Mouse (Mus musculus): ENCODE data around the gene Scn4b. TPM values are rescaled to one million over a fixed set of nuclear protein-coding genes. Genes with fewer than 3 reads are reported as not detected.

Scn4b gene
- polyA plus RNA-seq, 1 experiment = 0.23 TPM

DNA sequence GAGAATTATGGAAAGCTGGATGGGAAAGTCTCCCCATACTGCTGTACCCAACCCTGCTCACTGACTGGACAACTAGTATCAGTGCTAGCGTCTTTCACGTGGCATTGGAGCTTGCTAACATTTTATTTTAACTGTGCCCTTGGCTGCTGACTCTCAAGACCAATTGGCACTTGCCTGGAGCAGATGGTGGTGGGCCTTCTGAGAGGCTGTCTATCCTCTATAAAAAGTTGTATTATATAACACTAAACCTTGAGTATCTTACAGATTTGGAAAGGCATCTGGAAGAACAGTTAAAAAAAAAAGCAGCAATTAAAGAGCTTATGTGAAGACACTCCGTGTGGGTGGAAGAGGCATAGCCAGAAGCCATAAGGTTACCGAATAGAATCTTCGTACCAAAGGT is 32.0 kb downstream of the Scn4b start:
- no peak for DNase-seq (ENCODE audit: low read depth)
- TF ChIP-seq POLR2A (IDR thresholded peaks at IDR 0.05; ENCODE audit: borderline replicate concordance, extremely low read depth, insufficient read depth, insufficient read length, poor library complexity, severe bottlenecking) (no peak), CTCF (IDR thresholded peaks at IDR 0.05; ENCODE audit: borderline replicate concordance, extremely low read depth, insufficient read depth, insufficient read length) (no peak)

DNA sequence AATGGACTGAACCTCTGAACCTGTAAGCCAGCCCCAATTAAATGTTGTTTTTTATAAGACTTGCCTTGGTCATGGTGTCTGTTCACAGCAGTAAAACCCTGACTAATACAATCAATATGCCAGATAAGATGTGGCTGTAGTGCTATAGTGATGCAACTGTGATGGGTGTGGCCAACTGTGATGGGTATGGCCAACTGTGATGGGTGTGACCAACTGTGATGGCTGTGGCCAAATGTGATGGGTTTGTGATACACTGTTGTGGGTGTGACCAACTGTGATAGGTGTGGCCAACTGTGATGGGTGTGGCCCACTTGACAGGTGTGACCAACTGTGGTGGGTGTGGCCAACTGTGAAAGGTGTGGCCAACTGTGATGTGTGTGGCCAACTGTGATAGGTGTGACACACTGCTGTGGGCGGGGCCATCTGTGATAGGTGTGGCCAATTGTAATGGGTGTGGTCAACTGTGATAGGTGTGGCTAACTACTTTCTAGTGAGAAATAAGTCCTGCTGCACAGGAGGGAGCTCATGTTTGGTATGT is 32.9 kb downstream of the Scn4b start:
- TF ChIP-seq POLR2A (IDR thresholded peaks at IDR 0.05; ENCODE audit: borderline replicate concordance, extremely low read depth, insufficient read depth, insufficient read length, poor library complexity, severe bottlenecking) = no peak
- no peak for TF ChIP-seq CTCF (IDR thresholded peaks at IDR 0.05; ENCODE audit: borderline replicate concordance, extremely low read depth, insufficient read depth, insufficient read length)
- DNase-seq (ENCODE audit: low read depth) = no peak

DNA sequence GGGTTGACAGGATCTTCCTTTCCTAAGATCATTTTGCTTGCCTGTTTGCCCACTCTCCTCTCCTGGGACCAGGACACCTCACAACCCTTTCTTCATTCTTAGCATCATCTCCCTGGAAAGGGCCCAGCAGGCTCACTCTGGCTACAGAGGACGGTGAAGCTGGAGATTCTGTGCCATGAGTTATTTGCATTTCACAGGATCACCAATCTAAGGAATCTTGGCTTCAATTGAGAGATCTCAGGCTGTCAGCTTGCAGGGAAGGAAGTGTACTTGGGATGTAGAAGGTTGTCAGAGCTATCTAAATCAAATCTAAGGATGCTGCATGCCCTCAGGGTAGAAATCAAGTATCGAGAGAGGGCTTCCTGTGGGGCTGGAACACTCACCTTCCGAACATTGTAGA is 35.3 kb downstream of the Scn4b start:
- no peak for DNase-seq (ENCODE audit: low read depth)
- TF ChIP-seq POLR2A (IDR thresholded peaks at IDR 0.05; ENCODE audit: borderline replicate concordance, extremely low read depth, insufficient read depth, insufficient read length, poor library complexity, severe bottlenecking) (no peak), CTCF (IDR thresholded peaks at IDR 0.05; ENCODE audit: borderline replicate concordance, extremely low read depth, insufficient read depth, insufficient read length) (no peak)

DNA sequence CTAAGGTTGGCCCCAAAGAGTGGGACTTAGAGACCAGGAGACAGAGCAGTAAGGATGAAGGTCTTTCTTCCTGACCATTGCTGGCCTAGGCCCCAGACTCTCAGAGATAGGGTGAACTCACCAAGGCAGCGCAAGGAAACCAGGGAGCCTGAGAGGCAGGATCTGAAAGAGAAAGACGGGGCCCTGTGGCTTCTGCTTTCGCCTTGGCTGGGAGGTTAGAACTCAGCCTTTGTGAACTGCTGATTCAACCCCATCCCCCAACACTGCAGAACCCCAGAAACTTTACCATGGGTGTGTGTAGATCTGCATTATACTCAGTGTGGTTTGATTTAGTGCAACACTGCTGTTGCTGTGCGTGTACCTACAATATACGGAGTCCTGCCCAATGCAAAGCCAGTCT is 41.1 kb downstream of the Scn4b start:
- TF ChIP-seq CTCF (IDR thresholded peaks at IDR 0.05; ENCODE audit: borderline replicate concordance, extremely low read depth, insufficient read depth, insufficient read length) (no peak), POLR2A (IDR thresholded peaks at IDR 0.05; ENCODE audit: borderline replicate concordance, extremely low read depth, insufficient read depth, insufficient read length, poor library complexity, severe bottlenecking) (no peak)
- no peak for DNase-seq (ENCODE audit: low read depth)

DNA sequence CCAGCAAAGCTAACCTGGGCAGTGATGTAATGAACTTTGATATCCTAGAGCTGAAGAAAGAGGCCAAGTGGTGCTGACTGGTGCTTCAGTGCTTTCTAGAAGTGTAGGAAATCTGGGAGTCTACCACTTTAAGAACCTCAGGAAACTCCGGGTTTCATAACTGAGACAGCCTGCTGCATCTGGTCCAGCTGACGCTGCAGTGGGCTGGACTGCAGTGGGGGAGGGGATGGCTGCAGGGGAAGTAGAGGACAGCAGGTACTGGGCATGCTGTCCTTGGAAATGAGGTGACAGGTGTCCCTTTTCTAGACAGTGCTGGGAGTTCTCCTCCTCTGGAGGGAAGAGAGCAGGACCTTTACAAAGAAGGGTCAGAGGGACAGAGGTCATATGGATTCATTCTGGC is 43.6 kb downstream of the Scn4b start, which contains the start of gene BC049352:
BC049352 (plus strand) TSS at position 238 of the 400 bp plus-strand sequence.
- DNase-seq (ENCODE audit: low read depth) = no peak
- TF ChIP-seq POLR2A (IDR thresholded peaks at IDR 0.05; ENCODE audit: borderline replicate concordance, extremely low read depth, insufficient read depth, insufficient read length, poor library complexity, severe bottlenecking) (no peak), CTCF (IDR thresholded peaks at IDR 0.05; ENCODE audit: borderline replicate concordance, extremely low read depth, insufficient read depth, insufficient read length) (no peak)

DNA sequence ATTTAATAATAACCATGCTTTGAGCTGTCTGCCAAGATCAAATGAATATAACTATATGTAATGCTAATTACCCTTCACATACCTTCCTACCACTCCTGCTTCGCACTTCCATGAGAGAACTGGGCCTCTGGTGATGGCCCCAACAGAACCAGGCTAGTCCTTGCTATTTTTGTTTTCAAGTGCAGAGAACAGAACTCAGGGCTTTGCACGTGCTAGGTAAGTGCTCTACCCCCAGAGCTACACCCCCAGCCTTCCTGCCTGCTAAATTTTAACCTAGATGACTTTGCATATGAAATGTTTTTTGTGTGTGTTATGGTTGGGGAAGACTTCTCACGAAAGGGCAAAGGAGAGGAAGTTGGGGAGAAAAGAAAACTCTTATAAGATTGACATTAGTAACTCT is 44.3 kb downstream of the Scn4b start:
- TF ChIP-seq POLR2A (IDR thresholded peaks at IDR 0.05; ENCODE audit: borderline replicate concordance, extremely low read depth, insufficient read depth, insufficient read length, poor library complexity, severe bottlenecking) (no peak), CTCF (IDR thresholded peaks at IDR 0.05; ENCODE audit: borderline replicate concordance, extremely low read depth, insufficient read depth, insufficient read length) (no peak)
- DNase-seq (ENCODE audit: low read depth) = no peak

DNA sequence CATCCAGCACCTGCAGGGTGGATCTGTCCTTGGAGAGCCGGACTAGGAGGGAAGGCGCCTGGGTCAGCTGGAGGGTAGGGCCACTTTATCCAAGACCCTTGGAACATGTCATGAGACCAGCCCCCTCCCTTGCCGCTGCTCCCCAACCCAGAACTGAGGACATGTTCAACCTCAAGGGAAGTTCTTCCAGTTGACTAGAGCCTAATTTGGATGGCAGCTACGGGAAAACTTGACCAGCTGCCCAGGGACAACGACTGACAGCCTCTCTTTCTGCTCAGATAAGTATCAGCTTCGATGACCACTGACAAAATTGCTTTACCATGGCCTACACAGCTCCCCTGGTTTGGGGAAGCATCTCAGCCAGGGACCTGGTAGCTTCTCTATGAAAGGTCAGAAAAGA is 45.1 kb downstream of the Scn4b start:
- no peak for DNase-seq (ENCODE audit: low read depth)
- TF ChIP-seq POLR2A (IDR thresholded peaks at IDR 0.05; ENCODE audit: borderline replicate concordance, extremely low read depth, insufficient read depth, insufficient read length, poor library complexity, severe bottlenecking) (no peak), CTCF (IDR thresholded peaks at IDR 0.05; ENCODE audit: borderline replicate concordance, extremely low read depth, insufficient read depth, insufficient read length) (no peak)

DNA sequence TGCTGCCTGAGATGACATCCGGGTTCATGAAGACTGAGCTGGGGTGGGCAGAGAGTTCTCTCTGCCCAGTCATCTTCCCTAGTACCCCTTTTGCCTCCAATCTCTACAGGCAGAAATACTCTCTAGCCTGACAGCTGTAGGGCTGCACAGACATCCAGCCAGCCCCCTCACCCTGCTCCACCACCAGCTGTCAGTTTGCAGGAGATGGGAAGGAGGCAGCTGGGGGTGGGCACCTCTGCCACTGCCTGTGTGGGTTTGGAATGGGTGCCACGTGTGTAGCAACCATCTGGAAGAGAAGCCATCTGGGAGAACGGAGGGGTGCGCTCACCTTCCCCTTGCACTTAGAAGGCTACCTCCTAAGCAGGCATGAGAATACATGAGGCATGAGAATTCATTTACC is 47.1 kb downstream of the Scn4b start:
- peak; percentile 8 for DNase-seq (ENCODE audit: low read depth)
- TF ChIP-seq POLR2A (IDR thresholded peaks at IDR 0.05; ENCODE audit: borderline replicate concordance, extremely low read depth, insufficient read depth, insufficient read length, poor library complexity, severe bottlenecking) = no peak
- no peak for TF ChIP-seq CTCF (IDR thresholded peaks at IDR 0.05; ENCODE audit: borderline replicate concordance, extremely low read depth, insufficient read depth, insufficient read length)

DNA sequence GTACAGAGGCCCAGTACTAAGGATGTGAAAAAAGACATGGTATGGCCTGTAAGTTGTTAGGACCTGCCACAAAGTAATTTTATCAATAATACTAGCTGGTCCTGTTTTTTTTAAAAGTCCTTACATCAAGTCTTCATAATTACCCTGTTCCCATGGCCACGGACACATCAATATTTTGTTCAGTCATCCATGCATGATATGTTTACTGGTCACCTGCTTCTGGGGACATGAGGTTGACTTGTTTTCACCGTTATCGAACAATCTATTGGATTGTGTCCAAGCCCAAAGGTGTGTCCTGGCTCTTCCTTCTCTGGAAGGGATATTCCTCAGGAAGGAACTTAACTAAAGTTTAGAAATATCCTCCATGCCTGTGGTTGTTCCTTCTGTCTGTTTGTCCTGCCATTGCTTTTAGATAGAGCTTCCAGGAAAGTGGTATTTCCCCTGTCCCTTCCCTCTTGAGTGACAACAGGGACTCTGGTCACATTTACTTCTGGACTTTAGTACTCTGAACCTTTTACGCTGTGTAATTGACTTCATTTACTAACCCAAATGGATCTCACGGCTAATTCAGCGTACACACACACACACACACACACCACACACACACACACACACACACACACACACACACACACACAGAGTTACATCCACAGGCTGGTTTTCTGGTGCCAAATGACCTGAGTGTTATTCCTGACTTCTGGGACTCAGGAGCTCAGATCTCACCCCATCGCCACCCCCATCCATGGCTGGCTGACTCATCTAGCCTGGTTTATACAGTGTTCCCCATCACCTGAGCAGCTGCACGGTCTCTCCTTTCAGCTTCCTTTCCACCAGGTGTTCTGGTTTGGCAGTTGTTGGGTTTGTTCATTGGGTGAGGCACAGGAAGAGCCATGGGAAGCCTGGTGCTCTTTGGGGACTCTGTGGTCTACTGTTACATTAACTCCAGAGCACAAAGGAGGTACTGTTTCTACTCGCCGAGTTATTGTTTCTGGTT is 50.7 kb downstream of the Scn4b start:
- TF ChIP-seq POLR2A (IDR thresholded peaks at IDR 0.05; ENCODE audit: borderline replicate concordance, extremely low read depth, insufficient read depth, insufficient read length, poor library complexity, severe bottlenecking) = no peak
- TF ChIP-seq CTCF (IDR thresholded peaks at IDR 0.05; ENCODE audit: borderline replicate concordance, extremely low read depth, insufficient read depth, insufficient read length) = no peak
- DNase-seq (ENCODE audit: low read depth) = no peak

DNA sequence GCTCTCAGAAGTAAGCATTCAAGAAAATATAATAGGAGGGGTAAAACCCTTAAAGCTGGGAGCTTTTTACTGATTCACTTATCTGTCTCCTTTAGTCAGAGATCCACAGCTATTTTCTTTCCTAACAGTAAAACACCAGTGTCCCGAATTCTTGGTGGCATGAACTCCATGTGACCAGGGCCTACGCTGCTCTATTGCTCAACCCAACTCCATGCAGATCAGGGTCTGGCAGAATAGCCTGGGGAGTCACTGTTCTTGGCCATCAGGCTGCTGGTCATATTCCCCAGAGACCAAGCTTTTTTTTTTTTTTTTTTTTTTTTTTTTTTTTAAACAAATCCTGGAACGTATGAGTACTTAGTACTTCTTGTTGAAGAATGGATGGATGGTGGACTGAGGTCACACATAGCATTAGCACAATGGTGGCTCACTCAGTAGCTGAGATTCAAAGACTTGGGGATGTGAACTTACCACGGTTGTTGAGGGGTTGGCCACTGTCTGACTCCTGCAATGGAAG is 51.5 kb downstream of the Scn4b start:
- TF ChIP-seq CTCF (IDR thresholded peaks at IDR 0.05; ENCODE audit: borderline replicate concordance, extremely low read depth, insufficient read depth, insufficient read length) (no peak), POLR2A (IDR thresholded peaks at IDR 0.05; ENCODE audit: borderline replicate concordance, extremely low read depth, insufficient read depth, insufficient read length, poor library complexity, severe bottlenecking) (no peak)
- DNase-seq (ENCODE audit: low read depth) = no peak

DNA sequence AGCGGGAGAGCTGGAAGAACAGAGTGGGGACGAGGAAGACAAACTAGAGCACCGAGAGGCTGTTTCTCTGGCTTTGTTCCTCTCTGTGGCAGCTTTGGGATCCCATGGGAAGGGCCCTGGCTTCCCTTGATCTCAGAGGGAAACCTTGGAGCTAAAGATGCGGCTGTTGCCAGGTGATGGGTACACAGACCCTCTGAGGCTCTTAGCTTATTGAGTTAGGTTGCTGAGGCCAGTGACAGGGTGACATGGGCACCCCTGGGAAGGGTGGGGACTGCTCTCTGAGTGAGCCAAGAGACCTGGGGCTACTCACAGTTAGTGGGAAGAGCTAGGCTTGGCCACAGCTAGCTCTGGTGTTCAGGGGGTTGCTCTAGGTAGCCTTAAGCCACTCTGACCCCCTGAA is 57.3 kb downstream of the Scn4b start:
- TF ChIP-seq POLR2A (IDR thresholded peaks at IDR 0.05; ENCODE audit: borderline replicate concordance, extremely low read depth, insufficient read depth, insufficient read length, poor library complexity, severe bottlenecking) (no peak), CTCF (IDR thresholded peaks at IDR 0.05; ENCODE audit: borderline replicate concordance, extremely low read depth, insufficient read depth, insufficient read length) (no peak)

More for the DNA sequence above, 57.3 kb downstream of the Scn4b start:
- DNase-seq (ENCODE audit: low read depth) = no peak
